Mouse (Mus musculus): ENCODE measurements at regions not wholly inside any gene's neighbourhood (a gene's known extent, or its start where the extent isn't known, plus 50 kb on each side); places are given as distances from the start of the nearest gene placed in this dataset.

- no peak for TF ChIP-seq CTCF (IDR thresholded peaks at IDR 0.05; ENCODE audit: low read depth, low read length)
- TF ChIP-seq POLR2A (IDR thresholded peaks at IDR 0.05; ENCODE audit: borderline replicate concordance, low read depth, low read length): no peak
These were observed 52.9 kb upstream of the Kcnj15 start for GRCm38 (mm10) chr16:95204507-95204906.

Measured in bone marrow macrophage, adult 2 months (primary cell).